Mouse (Mus musculus): Measurements from ENCODE around the gene Olfr996. TPM values are rescaled to one million over a fixed set of nuclear protein-coding genes. Genes with fewer than 3 reads are reported as not detected.
"Not testable (repeated sequence)": the region's sequence is repeated elsewhere in the genome, so short reads cannot be mapped to it uniquely, and the experiment has no call there.

The Olfr996 gene
- polyA plus RNA-seq (2012; rRNA removed), result not detected in 2 replicates

- H3K4me3 ChIP-seq (ENCODE audit: control insufficient read depth, insufficient read depth, low read length), result no peak within 1 kb of the TSS
- DNase-seq, result no peak
- no peak within 1 kb of the TSS for H3K27ac ChIP-seq (ENCODE audit: control insufficient read depth, insufficient read depth, low read length)
- H3K4me1 ChIP-seq (replicated peaks; ENCODE audit: control insufficient read depth, insufficient read depth, low read length), result no peaks in the 10 kb centered on the region
- no peaks in the 10 kb centered on the region for H3K27me3 ChIP-seq (ENCODE audit: control insufficient read depth, insufficient read depth, low read length)
- TF ChIP-seq CTCF (IDR thresholded peaks at IDR 0.05; ENCODE audit: borderline replicate concordance, control insufficient read depth, extremely low read depth, insufficient read depth, low read length, poor library complexity) (no peak), POLR2A (IDR thresholded peaks at IDR 0.05; ENCODE audit: control insufficient read depth, extremely low read depth, insufficient read depth, low read length, poor library complexity) (no peak)
- no peaks in the 10 kb centered on the region for H3K36me3 ChIP-seq (ENCODE audit: control insufficient read depth, insufficient read depth, low read length)
Observed at GRCm38 (mm10) chr2:85578915-85579314, at the start of gene Olfr996. Olfr996 (plus strand) TSS chr2:85579215.

GRCm38 (mm10) chr2:85532082-85532778 lies 46.8 kb upstream of the Olfr996 start:
- no peaks in the 10 kb centered on the region for H3K4me1 ChIP-seq (replicated peaks; ENCODE audit: control insufficient read depth, insufficient read depth, low read length)
- DNase-seq, result no peak
- H3K36me3 ChIP-seq (ENCODE audit: control insufficient read depth, insufficient read depth, low read length), result no peaks in the 10 kb centered on the region
- WGBS, result 83% methylated on average over 2 of the region's 2 CpGs
- H3K27me3 ChIP-seq (ENCODE audit: control insufficient read depth, insufficient read depth, low read length), result no peaks in the 10 kb centered on the region
- no peak overlapping the region for H3K4me3 ChIP-seq (ENCODE audit: control insufficient read depth, insufficient read depth, low read length)
- H3K27ac ChIP-seq (ENCODE audit: control insufficient read depth, insufficient read depth, low read length), result no peak overlapping the region
- no peak for TF ChIP-seq CTCF (IDR thresholded peaks at IDR 0.05; ENCODE audit: borderline replicate concordance, control insufficient read depth, extremely low read depth, insufficient read depth, low read length, poor library complexity)
- no peak for TF ChIP-seq POLR2A (IDR thresholded peaks at IDR 0.05; ENCODE audit: control insufficient read depth, extremely low read depth, insufficient read depth, low read length, poor library complexity)

- Histone ChIP-seq H3K27ac (ENCODE audit: control insufficient read depth, insufficient read depth, low read length) (no peak overlapping the region), H3K27me3 (ENCODE audit: control insufficient read depth, insufficient read depth, low read length) (no peaks in the 10 kb centered on the region), H3K4me3 (ENCODE audit: control insufficient read depth, insufficient read depth, low read length) (no peak overlapping the region), H3K36me3 (ENCODE audit: control insufficient read depth, insufficient read depth, low read length) (no peaks in the 10 kb centered on the region), H3K4me1 (replicated peaks; ENCODE audit: control insufficient read depth, insufficient read depth, low read length) (no peaks in the 10 kb centered on the region)
- TF ChIP-seq POLR2A (IDR thresholded peaks at IDR 0.05; ENCODE audit: control insufficient read depth, extremely low read depth, insufficient read depth, low read length, poor library complexity), result no peak
- no peak for TF ChIP-seq CTCF (IDR thresholded peaks at IDR 0.05; ENCODE audit: borderline replicate concordance, control insufficient read depth, extremely low read depth, insufficient read depth, low read length, poor library complexity)
- DNase-seq, result no peak
- WGBS, result 87% methylated on average over 1 of the region's 1 CpGs
Observed at GRCm38 (mm10) chr2:85533934-85534333, 45.1 kb upstream of the Olfr996 start.

- H3K4me3 ChIP-seq (ENCODE audit: control insufficient read depth, insufficient read depth, low read length), result no peak overlapping the region
- no peaks in the 10 kb centered on the region for H3K4me1 ChIP-seq (replicated peaks; ENCODE audit: control insufficient read depth, insufficient read depth, low read length)
- 56% methylated on average over 1 of the region's 1 CpGs for WGBS
- H3K27ac ChIP-seq (ENCODE audit: control insufficient read depth, insufficient read depth, low read length), result no peak overlapping the region
- no peak for DNase-seq
- TF ChIP-seq POLR2A (IDR thresholded peaks at IDR 0.05; ENCODE audit: control insufficient read depth, extremely low read depth, insufficient read depth, low read length, poor library complexity) (no peak), CTCF (IDR thresholded peaks at IDR 0.05; ENCODE audit: borderline replicate concordance, control insufficient read depth, extremely low read depth, insufficient read depth, low read length, poor library complexity) (no peak)
- no peaks in the 10 kb centered on the region for H3K36me3 ChIP-seq (ENCODE audit: control insufficient read depth, insufficient read depth, low read length)
- no peaks in the 10 kb centered on the region for H3K27me3 ChIP-seq (ENCODE audit: control insufficient read depth, insufficient read depth, low read length)
Observed at GRCm38 (mm10) chr2:85554806-85555205, 24.2 kb upstream of the Olfr996 start.

- H3K36me3 ChIP-seq (ENCODE audit: control insufficient read depth, insufficient read depth, low read length), result no peaks in the 10 kb centered on the region
- no peak overlapping the region for H3K27ac ChIP-seq (ENCODE audit: control insufficient read depth, insufficient read depth, low read length)
- no peak overlapping the region for H3K4me3 ChIP-seq (ENCODE audit: control insufficient read depth, insufficient read depth, low read length)
- TF ChIP-seq POLR2A (IDR thresholded peaks at IDR 0.05; ENCODE audit: control insufficient read depth, extremely low read depth, insufficient read depth, low read length, poor library complexity) (no peak), CTCF (IDR thresholded peaks at IDR 0.05; ENCODE audit: borderline replicate concordance, control insufficient read depth, extremely low read depth, insufficient read depth, low read length, poor library complexity) (no peak)
- H3K4me1 ChIP-seq (replicated peaks; ENCODE audit: control insufficient read depth, insufficient read depth, low read length), result no peaks in the 10 kb centered on the region
- WGBS, result 7% methylated on average over 4 of the region's 4 CpGs
- H3K27me3 ChIP-seq (ENCODE audit: control insufficient read depth, insufficient read depth, low read length), result no peaks in the 10 kb centered on the region
- DNase-seq, result no peak
Observed at GRCm38 (mm10) chr2:85560226-85560625, 18.8 kb upstream of the Olfr996 start.

- Histone ChIP-seq H3K27me3 (ENCODE audit: control insufficient read depth, insufficient read depth, low read length) (no peaks in the 10 kb centered on the region), H3K4me1 (replicated peaks; ENCODE audit: control insufficient read depth, insufficient read depth, low read length) (no peaks in the 10 kb centered on the region), H3K27ac (ENCODE audit: control insufficient read depth, insufficient read depth, low read length) (no peak overlapping the region), H3K4me3 (ENCODE audit: control insufficient read depth, insufficient read depth, low read length) (no peak overlapping the region), H3K36me3 (ENCODE audit: control insufficient read depth, insufficient read depth, low read length) (no peaks in the 10 kb centered on the region)
- TF ChIP-seq POLR2A (IDR thresholded peaks at IDR 0.05; ENCODE audit: control insufficient read depth, extremely low read depth, insufficient read depth, low read length, poor library complexity) (no peak), CTCF (IDR thresholded peaks at IDR 0.05; ENCODE audit: borderline replicate concordance, control insufficient read depth, extremely low read depth, insufficient read depth, low read length, poor library complexity) (no peak)
- DNase-seq, result no peak
- WGBS, result 34% methylated on average over 4 of the region's 4 CpGs
Observed at GRCm38 (mm10) chr2:85561187-85561586, 17.8 kb upstream of the Olfr996 start.

GRCm38 (mm10) chr2:85588648-85589047 lies 9.6 kb downstream of the Olfr996 start, which contains the start of gene Olfr998:
Olfr998 (plus strand) TSS chr2:85588948.
- 87% methylated on average over 2 of the region's 2 CpGs for WGBS
- not testable (repeated sequence) for DNase-seq; H3K27me3 ChIP-seq (ENCODE audit: control insufficient read depth, insufficient read depth, low read length); H3K4me1 ChIP-seq (replicated peaks; ENCODE audit: control insufficient read depth, insufficient read depth, low read length); H3K36me3 ChIP-seq (ENCODE audit: control insufficient read depth, insufficient read depth, low read length); H3K4me3 ChIP-seq (ENCODE audit: control insufficient read depth, insufficient read depth, low read length); H3K27ac ChIP-seq (ENCODE audit: control insufficient read depth, insufficient read depth, low read length)

Data from thymus, adult 2 months (tissue).